Mouse (Mus musculus): ENCODE data around the gene Rai1.

The Rai1 gene

DNA sequence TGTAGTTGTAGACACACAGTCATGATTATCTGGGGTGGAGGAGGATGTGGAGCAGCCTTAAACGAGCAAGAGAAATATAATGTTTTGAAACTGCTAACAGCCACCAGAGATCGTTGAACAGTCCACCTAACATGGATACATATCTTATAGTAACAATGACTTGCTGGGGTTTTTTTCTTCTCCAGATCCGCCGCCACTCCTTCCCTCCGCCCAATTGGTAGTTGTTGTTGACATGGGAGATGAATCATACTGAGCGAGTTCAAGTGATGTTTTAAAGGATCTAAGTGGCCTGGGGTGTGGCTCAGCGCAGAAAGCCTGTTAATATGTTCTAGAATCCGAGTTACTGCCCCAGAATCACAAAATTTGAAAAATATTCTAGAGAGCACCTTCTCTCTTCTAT, 114.8 kb downstream of the Rai1 start:
- TF ChIP-seq POU5F1 (IDR thresholded peaks at IDR 0.05; ENCODE audit: borderline replicate concordance, low read length) (no peak), NANOG (IDR thresholded peaks at IDR 0.05; ENCODE audit: borderline replicate concordance, low read length) (no peak), CTCF (conservative IDR thresholded peaks at IDR 0.05; ENCODE audit: low read length) (no peak)
- Histone ChIP-seq H3K9me3 (ENCODE audit: low read length) (no peaks in the 10 kb centered on the region), H3K4me3 (replicated peaks; ENCODE audit: low read length) (peak overlapping the region; percentile 86), H3K4me1 (replicated peaks; ENCODE audit: low read depth, low read length) (peaks cover 84% of the 10 kb centered on the region), H3K27me3 (ENCODE audit: insufficient read depth, low read length) (no peaks in the 10 kb centered on the region), H3K36me3 (ENCODE audit: insufficient read depth, low read length) (peaks cover 43% of the 10 kb centered on the region)

DNA sequence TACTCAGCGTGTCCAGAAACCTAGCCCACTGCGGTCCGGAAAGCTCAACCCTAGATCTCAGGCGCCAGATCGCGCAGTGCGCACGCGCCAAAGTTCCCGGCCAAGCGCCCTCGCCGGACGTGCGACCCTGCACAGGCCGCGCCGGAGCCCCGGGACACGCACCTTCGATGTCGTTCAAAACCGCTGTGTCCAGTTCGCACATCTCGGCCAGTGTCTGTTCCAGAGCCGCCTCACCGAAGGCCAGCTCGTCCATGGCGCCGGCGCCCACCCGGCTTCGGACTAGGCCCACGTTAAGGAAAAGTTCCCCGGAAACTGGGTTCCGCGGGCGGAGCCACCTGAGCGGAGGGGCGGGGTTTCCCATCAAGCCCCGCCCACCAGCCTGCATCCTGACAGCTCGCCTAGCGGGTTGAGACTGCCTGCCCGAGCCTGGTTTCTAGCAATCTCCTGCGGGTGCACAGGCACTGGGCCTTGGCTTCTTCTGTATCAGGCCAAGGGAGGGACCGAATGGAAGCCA, 115.5 kb downstream of the Rai1 start:
- no peak for TF ChIP-seq NANOG (IDR thresholded peaks at IDR 0.05; ENCODE audit: borderline replicate concordance, low read length)
- TF ChIP-seq POU5F1 (IDR thresholded peaks at IDR 0.05; ENCODE audit: borderline replicate concordance, low read length): no peak
- TF ChIP-seq CTCF (conservative IDR thresholded peaks at IDR 0.05; ENCODE audit: low read length): no peak
- H3K27me3 ChIP-seq (ENCODE audit: insufficient read depth, low read length): no peaks in the 10 kb centered on the region

DNA sequence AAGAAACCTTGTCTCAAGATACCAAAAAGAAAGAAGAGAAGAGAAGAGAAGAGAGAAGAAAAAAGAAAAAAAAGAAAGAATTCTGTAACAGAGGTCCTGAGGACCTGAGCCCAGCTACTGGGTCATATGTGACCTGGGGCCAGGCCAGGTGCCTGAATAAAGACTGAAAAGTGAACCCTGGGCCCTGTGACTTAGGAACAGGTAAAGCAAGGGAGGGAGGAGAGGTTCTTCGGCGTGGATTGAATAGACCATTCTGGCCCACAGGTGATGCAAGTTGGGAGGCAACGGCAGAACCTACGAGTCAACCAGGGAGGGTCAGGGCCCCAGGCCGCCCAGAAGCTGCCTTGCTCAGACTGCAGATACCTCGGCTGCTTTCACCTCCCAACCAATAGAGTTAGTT, 116.6 kb downstream of the Rai1 start:
- no peaks in the 10 kb centered on the region for H3K27me3 ChIP-seq (ENCODE audit: insufficient read depth, low read length)
- H3K9me3 ChIP-seq (ENCODE audit: low read length): no peaks in the 10 kb centered on the region
- peaks cover 76% of the 10 kb centered on the region for H3K4me1 ChIP-seq (replicated peaks; ENCODE audit: low read depth, low read length)
- H3K36me3 ChIP-seq (ENCODE audit: insufficient read depth, low read length): peaks cover 30% of the 10 kb centered on the region
- H3K4me3 ChIP-seq (replicated peaks; ENCODE audit: low read length): peak overlapping the region; percentile 86
- TF ChIP-seq CTCF (conservative IDR thresholded peaks at IDR 0.05; ENCODE audit: low read length) (no peak), NANOG (IDR thresholded peaks at IDR 0.05; ENCODE audit: borderline replicate concordance, low read length) (no peak), POU5F1 (IDR thresholded peaks at IDR 0.05; ENCODE audit: borderline replicate concordance, low read length) (no peak)

More for the DNA sequence above, 115.5 kb downstream of the Rai1 start:
- Histone ChIP-seq H3K4me1 (replicated peaks; ENCODE audit: low read depth, low read length) (peaks cover 87% of the 10 kb centered on the region), H3K4me3 (replicated peaks; ENCODE audit: low read length) (peak overlapping the region; percentile 86), H3K9me3 (ENCODE audit: low read length) (no peaks in the 10 kb centered on the region), H3K36me3 (ENCODE audit: insufficient read depth, low read length) (peaks cover 41% of the 10 kb centered on the region)

DNA sequence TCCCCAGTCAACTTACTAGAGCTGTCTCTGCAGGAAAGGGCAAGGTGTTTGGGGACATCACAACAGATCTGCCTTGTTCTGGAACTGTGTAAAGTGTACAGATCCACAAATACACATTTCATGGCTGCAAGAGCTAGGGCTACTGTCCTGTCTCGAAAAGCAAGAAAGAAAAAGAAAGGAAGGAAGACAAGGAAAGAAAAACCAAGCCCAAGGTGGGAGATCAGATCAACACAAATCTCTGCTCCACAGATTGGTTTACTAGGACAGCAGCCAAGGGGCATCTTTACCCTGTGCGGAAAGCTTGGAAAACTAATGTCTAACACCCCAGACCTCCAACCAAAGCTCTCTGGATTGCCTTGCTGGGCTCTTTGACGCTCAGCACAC, 117.3 kb downstream of the Rai1 start:
- H3K4me3 ChIP-seq (replicated peaks; ENCODE audit: low read length): peak overlapping the region; percentile 86
- H3K36me3 ChIP-seq (ENCODE audit: insufficient read depth, low read length): peaks cover 24% of the 10 kb centered on the region
- H3K27me3 ChIP-seq (ENCODE audit: insufficient read depth, low read length): peaks cover 3% of the 10 kb centered on the region; the same call in 1 of the 2 replicates
- H3K4me1 ChIP-seq (replicated peaks; ENCODE audit: low read depth, low read length): peaks cover 70% of the 10 kb centered on the region
- TF ChIP-seq CTCF (conservative IDR thresholded peaks at IDR 0.05; ENCODE audit: low read length) (no peak), NANOG (IDR thresholded peaks at IDR 0.05; ENCODE audit: borderline replicate concordance, low read length) (no peak), POU5F1 (IDR thresholded peaks at IDR 0.05; ENCODE audit: borderline replicate concordance, low read length) (no peak)
- no peaks in the 10 kb centered on the region for H3K9me3 ChIP-seq (ENCODE audit: low read length)

DNA sequence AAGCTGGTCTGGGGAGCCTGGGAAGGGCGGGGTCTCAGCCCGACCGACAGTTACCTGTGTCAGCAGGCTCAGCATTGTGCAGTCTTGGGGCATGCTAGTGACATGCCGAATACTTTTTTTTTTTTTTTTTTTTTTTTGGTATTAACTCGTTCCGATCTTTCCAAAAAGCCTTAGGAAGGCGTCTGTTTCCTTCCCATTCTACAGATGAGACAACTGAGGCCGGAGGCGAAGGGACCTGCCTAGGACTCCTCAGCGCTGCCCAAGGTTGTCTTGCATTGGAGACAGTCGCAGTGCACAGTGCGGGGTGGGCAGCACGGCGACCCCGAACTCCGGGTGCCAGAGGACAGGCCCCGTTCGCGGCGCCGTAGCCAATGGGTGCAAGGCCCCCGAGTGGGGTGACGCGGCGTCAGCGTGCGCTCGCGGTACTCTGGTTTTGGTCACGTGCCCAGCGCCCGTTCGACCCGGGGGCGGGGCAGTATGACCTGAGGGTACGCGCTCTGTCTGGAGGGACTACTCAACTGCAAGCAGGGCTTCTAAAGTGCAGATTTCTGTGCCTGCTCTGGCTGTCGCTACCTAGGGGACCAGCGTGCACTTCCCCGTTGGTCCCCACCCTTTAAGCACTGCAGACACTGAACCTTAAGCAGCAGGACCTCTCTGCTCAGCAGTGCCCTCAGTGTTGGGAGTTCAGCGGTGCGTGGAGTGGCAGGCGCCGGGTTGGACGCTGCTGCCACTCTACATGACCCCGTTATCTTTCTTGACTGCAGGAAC, 117.8 kb downstream of the Rai1 start, which contains the start of gene Srebf1:
Gene Srebf1 (minus strand): TSS at position 113 of the 768 bp plus-strand sequence.
- Histone ChIP-seq H3K4me3 (replicated peaks; ENCODE audit: low read length) (peak within 1 kb of the TSS; percentile 86), H3K36me3 (ENCODE audit: insufficient read depth, low read length) (peaks cover 18% of the 10 kb centered on the region), H3K27me3 (ENCODE audit: insufficient read depth, low read length) (peaks cover 4% of the 10 kb centered on the region; the same call in 1 of the 2 replicates), H3K4me1 (replicated peaks; ENCODE audit: low read depth, low read length) (peaks cover 65% of the 10 kb centered on the region), H3K9me3 (ENCODE audit: low read length) (no peaks in the 10 kb centered on the region)
- TF ChIP-seq POU5F1 (IDR thresholded peaks at IDR 0.05; ENCODE audit: borderline replicate concordance, low read length) (no peak), CTCF (conservative IDR thresholded peaks at IDR 0.05; ENCODE audit: low read length) (no peak), NANOG (IDR thresholded peaks at IDR 0.05; ENCODE audit: borderline replicate concordance, low read length) (no peak)

DNA sequence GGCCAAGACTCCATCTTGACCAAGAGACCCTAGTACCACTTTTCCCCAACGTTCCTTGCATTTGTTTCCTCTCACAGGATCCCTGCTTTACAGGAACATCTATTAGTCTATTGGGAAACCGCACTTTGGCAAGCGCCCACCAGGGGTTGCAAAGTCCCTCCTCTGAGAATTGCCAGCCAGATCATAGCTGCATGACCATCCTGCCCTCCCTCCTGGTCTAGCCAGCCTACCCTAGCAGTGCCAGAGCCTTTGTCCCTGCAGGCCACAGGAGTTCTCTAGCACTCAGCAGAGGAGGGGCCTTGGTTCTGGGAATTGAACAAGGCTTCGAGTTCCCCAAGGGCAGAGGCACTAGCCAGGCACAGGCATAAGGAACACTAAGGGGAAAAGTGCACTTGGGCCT, 119.9 kb downstream of the Rai1 start:
- H3K27me3 ChIP-seq (ENCODE audit: insufficient read depth, low read length): peaks cover 4% of the 10 kb centered on the region; the same call in 1 of the 2 replicates
- no peak overlapping the region for H3K4me3 ChIP-seq (replicated peaks; ENCODE audit: low read length)
- H3K4me1 ChIP-seq (replicated peaks; ENCODE audit: low read depth, low read length): peaks cover 48% of the 10 kb centered on the region
- peaks cover 15% of the 10 kb centered on the region; the same call in 1 of the 2 replicates for H3K36me3 ChIP-seq (ENCODE audit: insufficient read depth, low read length)
- TF ChIP-seq POU5F1 (IDR thresholded peaks at IDR 0.05; ENCODE audit: borderline replicate concordance, low read length): no peak
- peak; percentile 26 for TF ChIP-seq CTCF (conservative IDR thresholded peaks at IDR 0.05; ENCODE audit: low read length)
- H3K9me3 ChIP-seq (ENCODE audit: low read length): no peaks in the 10 kb centered on the region

DNA sequence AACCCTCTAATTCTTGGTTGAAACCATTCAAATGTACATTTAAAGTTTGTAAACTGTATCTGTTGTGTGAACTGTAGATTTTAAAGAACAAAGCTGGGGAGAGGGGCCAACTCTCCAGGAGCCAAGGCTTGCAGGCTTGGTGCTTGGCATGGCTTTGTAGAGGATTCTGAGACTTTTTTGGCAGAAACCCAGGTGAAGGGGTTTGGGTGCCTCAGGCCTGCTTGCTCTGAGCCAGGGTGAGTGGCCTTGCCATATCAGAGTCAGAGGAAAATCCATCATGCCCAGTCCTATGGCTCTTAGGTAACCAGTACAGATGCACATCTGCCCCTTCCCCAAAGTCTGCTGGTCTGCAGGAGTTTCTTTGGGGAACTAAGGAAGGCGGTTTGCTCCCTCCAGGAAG, 121.1 kb downstream of the Rai1 start:
- H3K4me3 ChIP-seq (replicated peaks; ENCODE audit: low read length): no peak overlapping the region
- peaks cover 53% of the 10 kb centered on the region for H3K4me1 ChIP-seq (replicated peaks; ENCODE audit: low read depth, low read length)
- H3K27me3 ChIP-seq (ENCODE audit: insufficient read depth, low read length): peaks cover 4% of the 10 kb centered on the region; the same call in 1 of the 2 replicates
- H3K9me3 ChIP-seq (ENCODE audit: low read length): no peaks in the 10 kb centered on the region
- H3K36me3 ChIP-seq (ENCODE audit: insufficient read depth, low read length): peaks cover 15% of the 10 kb centered on the region; the same call in 1 of the 2 replicates
- TF ChIP-seq POU5F1 (IDR thresholded peaks at IDR 0.05; ENCODE audit: borderline replicate concordance, low read length): no peak
- no peak for TF ChIP-seq CTCF (conservative IDR thresholded peaks at IDR 0.05; ENCODE audit: low read length)

DNA sequence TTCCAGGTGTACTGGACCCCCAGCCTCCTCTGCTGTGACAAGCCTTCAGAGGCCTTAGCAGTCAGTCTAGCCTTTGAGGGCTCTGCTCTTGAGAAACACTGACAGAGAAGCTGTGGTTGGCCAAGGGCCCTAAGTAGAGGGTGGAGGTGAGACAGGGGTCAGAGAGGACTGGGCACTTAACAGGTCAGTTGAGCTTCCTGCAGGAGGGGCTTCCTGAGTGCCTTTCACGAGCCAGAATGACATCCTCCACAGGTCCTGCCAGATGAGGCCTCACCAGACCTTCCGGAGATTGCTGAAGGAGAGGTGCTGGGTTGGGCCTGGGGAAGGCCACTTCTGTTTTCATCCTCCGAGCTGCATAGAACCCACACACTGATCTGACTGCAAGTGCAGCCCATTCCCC, 123.7 kb downstream of the Rai1 start:
- peaks cover 4% of the 10 kb centered on the region; the same call in 1 of the 2 replicates for H3K27me3 ChIP-seq (ENCODE audit: insufficient read depth, low read length)
- H3K9me3 ChIP-seq (ENCODE audit: low read length): no peaks in the 10 kb centered on the region
- H3K36me3 ChIP-seq (ENCODE audit: insufficient read depth, low read length): peaks cover 15% of the 10 kb centered on the region; the same call in 1 of the 2 replicates
- H3K4me3 ChIP-seq (replicated peaks; ENCODE audit: low read length): no peak overlapping the region
- peaks cover 57% of the 10 kb centered on the region for H3K4me1 ChIP-seq (replicated peaks; ENCODE audit: low read depth, low read length)
- TF ChIP-seq POU5F1 (IDR thresholded peaks at IDR 0.05; ENCODE audit: borderline replicate concordance, low read length) (no peak), NANOG (IDR thresholded peaks at IDR 0.05; ENCODE audit: borderline replicate concordance, low read length) (no peak), CTCF (conservative IDR thresholded peaks at IDR 0.05; ENCODE audit: low read length) (no peak)

Measured in E14TG2a.4 (cell line).